Mouse (Mus musculus) ES-E14 (cell line): ENCODE results near the gene Grin2a.

Experiments used
- HCFC1 ChIP-seq: IDR thresholded peaks from 2 replicates; pipeline ENCODE4 v1.6.1; 2012; ENCODE audit warnings: low read length, inconsistent platforms, borderline replicate concordance; ENCODE audit not compliant: insufficient read depth
- MAFK ChIP-seq: IDR thresholded peaks from 2 replicates; pipeline ENCODE4 v1.6.1; 2014; ENCODE audit warnings: mild to moderate bottlenecking, low read depth, low read length, inconsistent platforms; ENCODE audit not compliant: insufficient read depth
- ZC3H11A ChIP-seq: IDR thresholded peaks from 2 replicates; pipeline ENCODE4 v1.6.1; 2012; ENCODE audit warnings: low read depth, mild to moderate bottlenecking, inconsistent platforms, low read length, borderline replicate concordance
- ZNF384 ChIP-seq: IDR thresholded peaks from 2 replicates; pipeline ENCODE4 v1.6.1; 2012; ENCODE audit warnings: low read depth, low read length, inconsistent platforms

DNA sequence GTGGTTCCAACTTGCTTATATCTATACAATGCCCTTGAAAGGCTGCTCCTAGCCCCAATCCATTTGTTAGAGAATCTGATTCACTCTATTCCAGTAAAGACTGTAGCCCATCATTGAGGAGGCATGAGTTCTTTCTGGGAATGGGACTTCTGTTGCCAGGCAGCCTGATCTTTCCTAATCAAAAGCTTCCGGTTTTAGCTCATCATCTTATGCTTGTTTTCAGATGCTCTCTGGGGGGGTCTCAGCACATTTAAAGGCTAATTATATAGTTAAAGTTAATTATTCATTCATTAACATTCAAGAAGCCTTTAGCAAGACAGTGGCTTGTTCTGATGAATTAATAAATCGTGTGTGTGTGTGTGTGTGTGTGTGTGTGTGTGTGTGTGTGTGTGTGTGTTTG, 377.2 kb downstream of the Grin2a start:
- TF ChIP-seq MAFK (no peak), ZC3H11A (no peak), ZNF384 (no peak), HCFC1 (no peak)
